Comparison of ENCODE assay signal across 12 mouse cellular contexts in genomic region chr6:22417189-22417588, GRCm38 (mm10).
A peak's percentile ranks its signal among the peaks of the same experiment; 100 is the strongest.
DNase-seq lines count a peak whose midpoint lies in the region; ATAC-seq lines count a peak whose summit lies in the region.
"Had no signal": no experiment of that assay in that cellular context is flagged by ENCODE, and none has a peak within 500 bp of the region (broad histone marks: within the 10 kb centered on the region; RNA-seq: fewer than 3 reads in every experiment).

No protein-coding gene starts in this region.

- no peak overlapping the region for H3K9ac ChIP-seq in lung, embryonic 15.5 days
- no peak overlapping the region for H3K9ac ChIP-seq in embryonic facial prominence, embryonic 11.5 days (replicated peaks; ENCODE audit: low read length)
- no peak overlapping the region for H3K9ac ChIP-seq in kidney, embryonic 15.5 days
- no peak overlapping the region for H3K9ac ChIP-seq in stomach, embryonic 14.5 days (replicated peaks; ENCODE audit: low read depth, low read length)
- H3K9ac ChIP-seq: hindbrain, embryonic 12.5 days had no signal

- H3K4me2 ChIP-seq in lung, embryonic 15.5 days = no peak overlapping the region
- no peak overlapping the region for H3K4me2 ChIP-seq in embryonic facial prominence, embryonic 11.5 days (ENCODE audit: low read depth, low read length)
- no peak overlapping the region for H3K4me2 ChIP-seq in kidney, embryonic 15.5 days
- no peak overlapping the region for H3K4me2 ChIP-seq in stomach, embryonic 14.5 days (replicated peaks; ENCODE audit: low read depth, low read length)
- H3K4me2 ChIP-seq: hindbrain, embryonic 12.5 days had no signal

- no peaks in the 10 kb centered on the region for H3K4me1 ChIP-seq in lung, embryonic 15.5 days
- no peaks in the 10 kb centered on the region for H3K4me1 ChIP-seq in embryonic facial prominence, embryonic 11.5 days (ENCODE audit: control insufficient read depth, insufficient read depth, low read length)
- H3K4me1 ChIP-seq in kidney, embryonic 15.5 days = peaks cover 13% of the 10 kb centered on the region
- no peaks in the 10 kb centered on the region for H3K4me1 ChIP-seq in stomach, embryonic 14.5 days (ENCODE audit: control insufficient read depth, insufficient read depth, low read length)

- H3K27ac ChIP-seq in lung, embryonic 15.5 days = peak overlapping the region; percentile 39
- no peak overlapping the region for H3K27ac ChIP-seq in embryonic facial prominence, embryonic 11.5 days (replicated peaks; ENCODE audit: low read depth, low read length)
- 0 out of 2 replicates have a peak overlapping the region, but pooled peaks have one; percentile 5 for H3K27ac ChIP-seq in kidney, embryonic 15.5 days
- H3K27ac ChIP-seq in stomach, embryonic 14.5 days (ENCODE audit: low read length) = 0 out of 2 replicates have a peak overlapping the region, but pooled peaks have one; percentile 10
- H3K27ac ChIP-seq: hindbrain, embryonic 12.5 days had no signal

- WGBS in lung, embryonic 15.5 days = 38% methylated on average over 2 of the region's 2 CpGs
- 45% methylated on average over 2 of the region's 2 CpGs for WGBS in embryonic facial prominence, embryonic 11.5 days
- 38% methylated on average over 2 of the region's 2 CpGs for WGBS in kidney, embryonic 15.5 days
- 42% methylated on average over 2 of the region's 2 CpGs for WGBS in stomach, embryonic 14.5 days

- DNase-seq in lung, adult 18-20 months = no peak
- DNase-seq in embryonic facial prominence, embryonic 11.5 days (ENCODE audit: low spot score) = peak; percentile 45
- no peak for DNase-seq in right cerebral cortex, adult 18-20 months
- no peak for DNase-seq in testis, postnatal 10 days (ENCODE audit: low spot score)
- no peak for DNase-seq in spleen, postnatal 4 days (ENCODE audit: low spot score in 2 of 2)
- DNase-seq: thymus, postnatal 4 days had no signal

- H3K27me3 ChIP-seq in lung, embryonic 15.5 days = no peaks in the 10 kb centered on the region
- no peaks in the 10 kb centered on the region for H3K27me3 ChIP-seq in embryonic facial prominence, embryonic 11.5 days (ENCODE audit: control insufficient read depth, insufficient read depth, low read length)
- no peaks in the 10 kb centered on the region for H3K27me3 ChIP-seq in kidney, embryonic 15.5 days
- H3K27me3 ChIP-seq in stomach, embryonic 14.5 days (ENCODE audit: control insufficient read depth, insufficient read depth, low read length) = no peaks in the 10 kb centered on the region
- H3K27me3 ChIP-seq: hindbrain, embryonic 12.5 days had no signal

- H3K9me3 ChIP-seq in lung, embryonic 15.5 days = no peaks in the 10 kb centered on the region
- H3K9me3 ChIP-seq in embryonic facial prominence, embryonic 11.5 days (replicated peaks; ENCODE audit: control insufficient read depth, low read length) = no peaks in the 10 kb centered on the region
- H3K9me3 ChIP-seq in kidney, embryonic 15.5 days (replicated peaks) = no peaks in the 10 kb centered on the region
- no peaks in the 10 kb centered on the region for H3K9me3 ChIP-seq in stomach, embryonic 14.5 days (ENCODE audit: control insufficient read depth, low read depth, low read length)
- H3K9me3 ChIP-seq: hindbrain, embryonic 12.5 days had no signal

- ATAC-seq in lung, embryonic 15.5 days (ENCODE audit: borderline replicate concordance, extremely low read depth, low FRiP score, low TSS enrichment) = peak; percentile 79; the same call in 1 of the 2 replicates
- peak; percentile 48; the same call in 1 of the 2 replicates for ATAC-seq in embryonic facial prominence, embryonic 11.5 days (replicated peaks; ENCODE audit: insufficient number of reproducible peaks, low FRiP score, low TSS enrichment, low read depth)
- peak; percentile 84 for ATAC-seq in kidney, embryonic 15.5 days (replicated peaks; ENCODE audit: low FRiP score)
- peak; percentile 86 for ATAC-seq in stomach, embryonic 14.5 days (ENCODE audit: insufficient number of reproducible peaks, insufficient read depth, low FRiP score, low read depth)
- ATAC-seq: CD4-positive, CD25-positive, alpha-beta regulatory T cell, adult 4 months had no signal

- no peaks in the 10 kb centered on the region for H3K36me3 ChIP-seq in lung, embryonic 15.5 days
- no peaks in the 10 kb centered on the region for H3K36me3 ChIP-seq in embryonic facial prominence, embryonic 11.5 days (replicated peaks; ENCODE audit: control insufficient read depth, insufficient read depth, low read depth, low read length)
- H3K36me3 ChIP-seq in kidney, embryonic 15.5 days = no peaks in the 10 kb centered on the region
- H3K36me3 ChIP-seq in stomach, embryonic 14.5 days (ENCODE audit: control insufficient read depth, insufficient read depth, low read length) = no peaks in the 10 kb centered on the region
- H3K36me3 ChIP-seq: hindbrain, embryonic 12.5 days had no signal

- H3K4me3 ChIP-seq in lung, embryonic 15.5 days = no peak overlapping the region
- H3K4me3 ChIP-seq in embryonic facial prominence, embryonic 11.5 days (ENCODE audit: low read depth, low read length) = no peak overlapping the region
- no peak overlapping the region for H3K4me3 ChIP-seq in kidney, embryonic 15.5 days (replicated peaks)
- H3K4me3 ChIP-seq in stomach, embryonic 14.5 days (ENCODE audit: low read depth, low read length) = no peak overlapping the region
- H3K4me3 ChIP-seq: hindbrain, embryonic 12.5 days; myocyte had no signal
